Comparison of ENCODE assay signal across 11 mouse cellular contexts in the genomic region with DNA sequence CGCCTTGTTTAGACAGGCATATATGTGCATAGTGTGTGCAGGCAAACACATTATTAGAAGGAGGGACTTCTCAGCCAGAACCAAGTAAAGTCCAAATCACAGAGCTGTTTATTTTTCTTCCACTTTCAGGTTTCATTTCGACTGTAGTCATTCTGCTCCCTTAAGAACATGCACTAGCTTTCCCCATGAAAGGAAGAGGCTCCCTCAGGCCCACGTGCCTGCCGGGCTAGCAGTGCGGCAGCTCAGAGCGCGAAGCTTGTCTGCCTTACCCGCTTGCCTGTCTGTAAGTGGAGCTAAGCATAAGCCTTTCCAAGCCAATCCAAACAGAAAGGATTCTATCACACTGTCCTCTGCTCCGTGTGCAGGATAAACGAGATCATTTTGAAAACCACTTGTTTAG. TPM values are rescaled to one million over a fixed set of nuclear protein-coding genes. Genes with fewer than 3 reads are reported as not detected.
DNase-seq lines count a peak whose midpoint lies in the region; ATAC-seq and TF ChIP-seq lines count a peak whose summit lies in the region.
"Had no signal": no experiment of that assay in that cellular context is flagged by ENCODE, and none has a peak within 500 bp of the region (broad histone marks: within the 10 kb centered on the region; RNA-seq: fewer than 3 reads in every experiment).

No protein-coding gene starts in this region.

- no peaks in the 10 kb centered on the region for H3K4me1 ChIP-seq in forebrain, embryonic 16.5 days (replicated peaks; ENCODE audit: control insufficient read depth, insufficient read depth, low read length)
- peaks cover 2% of the 10 kb centered on the region for H3K4me1 ChIP-seq in forebrain, embryonic 15.5 days
- peaks cover 3% of the 10 kb centered on the region; the same call in 1 of the 2 replicates for H3K4me1 ChIP-seq in liver, postnatal 0 days (ENCODE audit: insufficient read depth)

- no peaks in the 10 kb centered on the region for H3K9me3 ChIP-seq in forebrain, embryonic 16.5 days (ENCODE audit: control insufficient read depth, low read length)
- H3K9me3 ChIP-seq in forebrain, embryonic 15.5 days: no peaks in the 10 kb centered on the region
- H3K9me3 ChIP-seq in liver, postnatal 0 days (ENCODE audit: low read length): no peaks in the 10 kb centered on the region

- no peak overlapping the region for H3K4me2 ChIP-seq in forebrain, embryonic 16.5 days (ENCODE audit: low read length)
- no peak overlapping the region for H3K4me2 ChIP-seq in forebrain, embryonic 15.5 days (replicated peaks)
- H3K4me2 ChIP-seq in liver, postnatal 0 days (ENCODE audit: low read depth, low read length): peak overlapping the region; percentile 34

- no peak overlapping the region for H3K27ac ChIP-seq in forebrain, embryonic 16.5 days (ENCODE audit: low read length)
- no peak overlapping the region for H3K27ac ChIP-seq in forebrain, embryonic 15.5 days (replicated peaks)
- H3K27ac ChIP-seq in liver, postnatal 0 days (ENCODE audit: low read depth): peak overlapping the region; percentile 66

- WGBS in forebrain, embryonic 16.5 days: 53% methylated on average over 10 of the region's 10 CpGs
- whole genome bisulfite sequencing in forebrain, embryonic 15.5 days: 59% methylated on average over 10 of the region's 10 CpGs
- WGBS in liver, postnatal 0 days (ENCODE audit: insufficient replicate concordance): 56% methylated on average over 10 of the region's 10 CpGs

- TF ChIP-seq CTCF in liver, postnatal 0 days (IDR thresholded peaks at IDR 0.05; ENCODE audit: low read depth): no peak

- H3K9ac ChIP-seq in forebrain, embryonic 16.5 days (replicated peaks; ENCODE audit: low read depth, low read length): no peak overlapping the region
- H3K9ac ChIP-seq in forebrain, embryonic 15.5 days (replicated peaks): no peak overlapping the region
- no peak overlapping the region; the same call in 1 of the 2 replicates for H3K9ac ChIP-seq in liver, postnatal 0 days (replicated peaks)

- TF ChIP-seq EP300 in liver, postnatal 0 days (IDR thresholded peaks at IDR 0.05; ENCODE audit: low read depth): no peak

- H3K4me3 ChIP-seq in forebrain, embryonic 16.5 days (replicated peaks; ENCODE audit: low read length): no peak overlapping the region
- H3K4me3 ChIP-seq in forebrain, embryonic 15.5 days: no peak overlapping the region
- peak overlapping the region; percentile 10; the same call in 1 of the 2 replicates for H3K4me3 ChIP-seq in liver, postnatal 0 days (ENCODE audit: low read depth, low read length)

- no peaks in the 10 kb centered on the region for H3K36me3 ChIP-seq in forebrain, embryonic 16.5 days (ENCODE audit: control insufficient read depth, insufficient read depth)
- no peaks in the 10 kb centered on the region for H3K36me3 ChIP-seq in forebrain, embryonic 15.5 days
- peaks cover 10% of the 10 kb centered on the region; the same call in 1 of the 2 replicates for H3K36me3 ChIP-seq in liver, postnatal 0 days (replicated peaks; ENCODE audit: insufficient read depth, low read length)

- H3K27me3 ChIP-seq in forebrain, embryonic 16.5 days (replicated peaks; ENCODE audit: control insufficient read depth, insufficient read depth, low read length): no peaks in the 10 kb centered on the region
- H3K27me3 ChIP-seq in forebrain, embryonic 15.5 days: no peaks in the 10 kb centered on the region
- H3K27me3 ChIP-seq in liver, postnatal 0 days (ENCODE audit: insufficient read depth, low read length): no peaks in the 10 kb centered on the region

- peak; percentile 54; the same call in 1 of the 2 replicates for ATAC-seq in forebrain, embryonic 16.5 days
- ATAC-seq in forebrain, embryonic 15.5 days (replicated peaks): no peak
- no peak for ATAC-seq in liver, postnatal 0 days
- peak; percentile 56 for ATAC-seq in CD4-positive, CD25-positive, alpha-beta regulatory T cell, adult 4 months
- ATAC-seq in megakaryocyte, adult 5-6 weeks (ENCODE audit: poor library complexity, severe bottlenecking): peak; percentile 40

- no peak for DNase-seq in liver, postnatal 0 days
- no peak for DNase-seq in liver
- DNase-seq in urinary bladder, postnatal 14 days (ENCODE audit: low spot score): no peak
- DNase-seq in right cerebral cortex, postnatal 25 days: no peak
- DNase-seq: adrenal gland, postnatal 10 days; cerebellum, adult 2 months; kidney, adult 2 months had no signal

RNA-seq across cellular contexts. Expression of a gene that starts 38.1 kb away (rescaled TPM):
- polyA plus RNA-seq in forebrain, embryonic 16.5 days (2015; fragmentation: Nextera tagmentation; extraction: Ambion mirVana): 29.8 and 35.7 TPM in 2 replicates
- polyA plus RNA-seq in forebrain, embryonic 15.5 days (2015; fragmentation: Nextera tagmentation; extraction: Ambion mirVana): 28.9 and 34.5 TPM in 2 replicates
- polyA plus RNA-seq in liver, postnatal 0 days (2015; fragmentation: Nextera tagmentation; extraction: Ambion mirVana): 20.1 and 21.3 TPM in 2 replicates
- 10 to 100 TPM; 15.5 to 29.5 TPM for polyA plus RNA-seq in CD4-positive, CD25-positive, alpha-beta regulatory T cell, adult 4 months (2017; shearing (Covaris generic))
- 21.9 and 26.9 TPM in 2 replicates for total RNA-seq in megakaryocyte, adult 5-6 weeks (2015)
- total RNA-seq in megakaryocyte, adult 5-6 weeks (2017): 7.8 and 18.7 TPM in 2 replicates

RNA-seq across cellular contexts. Expression of a gene that starts 46.7 kb away (rescaled TPM):
- 3.5 and 3.8 TPM in 2 replicates for polyA plus RNA-seq in forebrain, embryonic 16.5 days (2015; fragmentation: Nextera tagmentation; extraction: Ambion mirVana)
- polyA plus RNA-seq in forebrain, embryonic 15.5 days (2015; fragmentation: Nextera tagmentation; extraction: Ambion mirVana): 2.7 and 3.3 TPM in 2 replicates
- polyA plus RNA-seq in liver, postnatal 0 days (2015; fragmentation: Nextera tagmentation; extraction: Ambion mirVana): 21.9 and 24.1 TPM in 2 replicates
- not detected for polyA plus RNA-seq in CD4-positive, CD25-positive, alpha-beta regulatory T cell, adult 4 months (2017; shearing (Covaris generic))
- total RNA-seq in megakaryocyte, adult 5-6 weeks (2015): 2.0 and 3.0 TPM in 2 replicates
- total RNA-seq in megakaryocyte, adult 5-6 weeks (2017): 0.70 and 1.7 TPM in 2 replicates

Comparison
In these comparisons a context has a peak if more than half of its experiments do, and no peak if none do; other contexts are left out.
1. ATAC-seq: peak in forebrain, embryonic 16.5 days (single experiment), CD4-positive, CD25-positive, alpha-beta regulatory T cell, adult 4 months (single experiment) and megakaryocyte, adult 5-6 weeks (single experiment); none in forebrain, embryonic 15.5 days (single experiment) and liver, postnatal 0 days (single experiment).